Mouse (Mus musculus) urinary bladder, adult 18-20 months (tissue): ENCODE data around the gene Kcnk16.
"Not testable (repeated sequence)": the region's sequence is repeated elsewhere in the genome, so short reads cannot be mapped to it uniquely, and the experiment has no call there.

Source experiments
- DNase-seq, 2 experiments: peaks; one replicate each; pipeline ENCODE4 v3.0.0; 2022; ENCODE audit warnings: low spot score in 2 of 2, mixed read lengths in 2 of 2

Gene Kcnk16

DNA sequence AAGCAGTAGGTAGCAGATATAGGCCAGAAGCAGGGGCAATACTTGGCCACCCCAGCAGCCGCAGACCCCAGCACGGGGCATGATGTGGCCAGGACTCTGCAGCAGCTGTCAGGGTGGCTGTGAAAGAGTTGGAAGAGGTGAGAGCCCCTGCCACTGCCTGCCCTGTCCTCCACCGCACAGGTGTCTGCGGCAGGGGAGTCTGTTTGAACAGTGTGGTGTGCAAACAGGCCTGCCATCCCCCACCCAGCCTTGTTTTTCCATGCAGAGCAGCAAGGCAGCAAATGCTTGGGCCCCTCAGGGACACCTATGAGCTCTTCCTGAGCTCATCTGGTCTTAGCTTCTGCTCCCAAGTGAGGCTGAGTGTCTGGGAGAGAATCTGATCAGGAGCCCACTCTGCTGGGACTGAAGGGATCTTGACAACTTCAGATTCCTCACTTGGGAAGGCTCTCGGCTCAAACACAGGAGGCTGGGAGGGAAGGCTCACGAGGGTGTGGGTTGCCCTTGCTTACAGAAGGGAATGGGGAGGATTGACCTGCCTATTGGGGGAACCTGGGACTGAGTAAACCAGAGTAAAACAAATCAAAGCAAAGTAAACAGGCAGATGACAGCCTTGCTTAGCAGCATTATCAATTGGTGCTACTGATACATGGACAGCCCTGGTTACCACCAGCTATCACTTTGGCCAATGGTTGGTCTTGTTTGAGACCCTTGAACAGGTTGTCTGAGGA, at the start of gene Kcnk16:
Kcnk16 (minus strand) TSS at position 118 of the 728 bp plus-strand sequence.
- DNase-seq = no peak

DNA sequence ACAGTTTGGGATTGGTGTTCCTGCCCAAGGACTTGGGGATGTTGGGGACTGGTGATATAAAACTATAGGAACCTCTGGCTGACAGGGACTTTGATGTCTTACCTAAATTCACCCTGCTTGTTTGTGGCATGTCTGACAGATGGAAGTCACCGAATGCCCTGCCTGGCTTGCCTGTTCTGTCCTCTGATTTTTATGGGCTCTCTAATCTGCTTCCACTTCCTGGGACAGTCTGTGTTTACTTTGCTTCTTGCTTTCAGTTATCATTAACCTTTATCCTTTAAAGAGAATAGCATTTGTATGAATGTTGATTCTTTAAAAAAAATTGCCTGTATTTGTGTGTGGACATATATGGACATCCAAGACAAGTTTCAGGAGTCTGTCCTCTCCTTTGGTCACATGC, 46.1 kb upstream of the Kcnk16 start:
- no peak for DNase-seq

DNA sequence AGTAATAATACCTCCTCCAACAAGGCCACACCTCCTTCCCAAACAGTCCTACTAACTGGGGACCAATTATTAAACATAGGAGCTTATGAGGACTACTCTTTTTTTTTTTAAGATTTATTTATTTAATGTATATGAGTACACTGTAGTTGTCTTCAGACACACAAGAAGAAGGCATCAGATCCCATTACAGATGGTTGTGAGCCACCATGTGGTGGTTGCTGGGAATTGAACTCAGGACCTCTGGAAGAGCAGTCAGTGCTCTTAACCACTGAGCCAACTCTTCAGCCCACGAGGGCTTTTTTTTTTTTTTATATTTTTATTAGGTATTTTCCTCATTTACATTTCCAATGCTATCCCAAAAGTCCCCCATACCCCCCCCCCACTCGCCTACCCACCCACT, 36.1 kb upstream of the Kcnk16 start:
- DNase-seq = not testable (repeated sequence)

DNA sequence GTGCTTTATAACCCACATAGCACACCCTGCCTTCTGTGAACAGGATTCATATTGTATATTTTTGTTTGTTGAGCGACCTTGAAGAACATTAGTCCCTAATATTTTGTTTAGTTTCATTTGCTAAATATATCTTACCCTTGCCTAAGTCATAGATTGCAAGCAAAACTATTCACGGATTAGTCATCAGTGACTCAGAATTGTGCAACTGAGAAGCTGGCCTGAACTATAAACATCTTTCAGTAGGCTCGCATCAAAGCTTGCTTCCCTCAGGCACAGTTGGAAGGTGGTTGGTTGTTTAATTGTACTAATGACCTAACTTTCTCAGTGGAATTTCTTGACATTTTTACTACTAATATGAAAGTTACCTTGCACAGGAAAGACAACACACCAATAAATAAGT, 29.1 kb upstream of the Kcnk16 start:
- peak in 1 of 2 experiments; percentile 50 for DNase-seq

DNA sequence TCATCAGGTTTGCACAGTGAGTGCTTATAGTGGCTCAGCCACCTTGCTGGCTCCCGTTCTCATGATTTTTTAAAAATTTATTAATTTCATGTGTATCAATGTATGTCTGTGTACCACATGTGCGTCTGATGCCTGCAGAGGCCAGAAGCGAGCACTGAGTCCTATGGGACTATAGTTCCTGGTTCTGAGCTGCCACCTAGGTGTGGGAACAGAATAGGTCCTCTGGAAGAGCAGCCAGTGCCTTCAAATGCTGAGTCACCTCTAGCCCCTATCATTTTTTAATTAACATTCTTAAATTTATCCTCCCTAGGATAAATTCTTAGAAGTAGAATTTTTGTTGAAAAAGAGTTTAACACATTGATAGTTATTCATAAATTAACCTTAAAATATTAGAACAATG, 28.6 kb upstream of the Kcnk16 start:
- DNase-seq = no peak

DNA sequence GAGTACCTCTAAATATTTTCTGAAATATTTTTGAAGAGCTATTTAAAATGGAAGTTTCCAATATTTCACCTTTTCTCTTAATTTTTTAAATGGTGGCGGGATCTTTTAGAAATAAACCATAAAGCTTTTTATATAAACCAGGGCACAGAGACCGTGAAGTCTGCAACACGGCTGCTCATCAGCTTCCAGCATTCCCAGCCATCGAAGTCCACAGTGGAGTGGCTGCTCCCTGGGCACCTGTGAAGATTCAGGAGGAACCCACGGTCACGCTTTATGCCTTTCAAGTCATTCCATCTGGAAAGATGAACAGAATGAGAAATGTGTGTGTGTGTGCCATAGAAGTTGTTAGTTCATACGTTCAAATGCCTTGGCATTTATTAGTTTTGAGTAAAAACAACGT, 25.9 kb upstream of the Kcnk16 start:
- DNase-seq = no peak

DNA sequence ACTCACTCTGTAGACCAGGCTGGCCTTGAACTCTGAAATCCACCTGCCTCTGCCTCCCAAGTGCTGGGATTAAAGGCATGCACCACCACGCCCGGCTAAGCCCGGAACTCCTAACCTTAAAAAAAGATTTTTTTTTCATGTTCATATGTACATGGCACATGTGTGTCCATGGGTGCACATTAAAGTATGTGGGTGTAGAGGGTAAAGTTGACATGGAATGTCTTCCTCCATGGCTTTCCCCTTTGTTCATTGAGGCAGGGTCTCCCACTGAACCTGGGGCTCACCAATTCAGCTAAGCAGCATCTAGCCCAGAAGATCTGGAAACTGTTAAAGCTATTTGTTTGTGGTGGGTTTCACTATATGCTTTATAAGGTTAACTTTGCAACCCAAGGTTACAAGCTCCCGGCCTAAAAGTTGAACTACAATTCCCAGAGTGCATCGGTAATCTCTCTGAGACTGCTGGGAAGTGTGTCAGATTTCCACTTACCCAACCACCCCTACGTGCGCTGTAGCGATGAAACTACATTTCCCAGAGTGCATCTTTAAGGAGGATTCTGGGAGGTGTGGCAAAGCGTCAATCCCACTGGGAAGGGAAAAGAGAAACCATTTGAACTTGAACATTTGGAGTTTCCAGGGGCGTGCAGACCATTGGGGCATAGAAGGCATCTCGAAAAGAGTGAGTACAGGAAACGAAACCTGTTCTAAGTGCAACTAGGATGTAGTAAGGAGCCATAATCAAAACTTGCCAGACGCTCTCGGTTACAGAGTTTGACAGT, 25.3 kb upstream of the Kcnk16 start, which contains the start of gene Nudt13:
Nudt13 (plus strand) TSS at position 581 of the 776 bp plus-strand sequence.
- peak; percentile 53 to 82 for DNase-seq

DNA sequence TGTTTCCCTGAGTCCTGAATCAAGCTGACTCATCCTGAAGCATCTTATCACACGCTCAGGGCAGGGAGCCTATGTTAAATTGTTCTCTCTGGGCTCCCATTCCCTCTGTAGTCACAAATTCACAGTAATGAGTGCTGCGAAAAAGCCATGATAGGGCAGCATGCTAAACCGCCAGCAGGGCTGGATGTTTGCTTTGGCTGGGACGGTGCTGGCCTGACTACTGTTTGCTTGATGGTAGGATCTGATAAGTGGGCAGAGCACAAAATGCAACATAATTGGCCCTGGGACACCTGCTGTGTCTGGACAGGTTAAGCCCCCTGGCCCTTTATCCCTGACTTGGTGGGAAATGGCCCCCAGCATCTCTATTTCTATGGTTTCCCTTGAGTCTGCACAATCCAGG, 22.4 kb upstream of the Kcnk16 start:
- DNase-seq = peak; percentile 30 to 46

DNA sequence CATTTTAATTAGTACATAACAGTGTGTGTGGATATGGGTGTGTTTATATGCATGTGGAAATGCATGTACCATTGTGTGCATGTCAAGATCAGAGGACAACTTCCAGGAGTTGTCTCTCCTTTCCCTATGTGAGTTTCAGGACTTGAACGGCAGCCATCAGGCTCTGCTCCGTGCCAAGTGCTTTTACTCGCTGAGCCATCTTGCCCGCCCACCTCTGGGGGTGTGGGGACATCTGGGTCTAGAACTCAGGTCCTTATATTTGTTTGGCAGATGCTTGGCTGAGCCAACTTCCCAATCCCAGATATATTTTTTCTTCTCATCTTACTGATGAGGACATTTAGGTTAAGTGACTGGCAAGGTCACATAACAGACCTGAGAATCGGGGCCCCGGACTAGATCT, 578 bp downstream of the Kcnk16 start:
- no peak for DNase-seq

DNA sequence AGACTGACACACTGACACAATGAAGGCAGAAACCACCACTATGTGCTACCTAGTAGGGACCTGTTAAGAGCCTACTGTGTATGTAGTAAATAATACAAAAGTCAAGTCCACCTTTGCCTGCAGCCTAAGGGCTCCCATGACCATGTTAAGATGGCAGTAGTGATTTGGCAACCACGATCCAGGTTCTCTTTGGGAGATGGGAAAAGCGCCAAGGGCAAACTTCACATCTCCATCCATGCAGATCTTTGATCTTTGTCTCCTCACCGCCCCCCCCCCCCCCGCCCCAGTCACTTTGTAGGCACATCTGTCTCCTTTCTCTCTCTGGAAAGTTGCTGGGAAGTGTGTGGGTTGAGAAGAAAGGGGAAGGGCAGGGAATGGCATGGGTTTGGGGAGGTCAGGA, 6.7 kb downstream of the Kcnk16 start:
- no peak for DNase-seq

DNA sequence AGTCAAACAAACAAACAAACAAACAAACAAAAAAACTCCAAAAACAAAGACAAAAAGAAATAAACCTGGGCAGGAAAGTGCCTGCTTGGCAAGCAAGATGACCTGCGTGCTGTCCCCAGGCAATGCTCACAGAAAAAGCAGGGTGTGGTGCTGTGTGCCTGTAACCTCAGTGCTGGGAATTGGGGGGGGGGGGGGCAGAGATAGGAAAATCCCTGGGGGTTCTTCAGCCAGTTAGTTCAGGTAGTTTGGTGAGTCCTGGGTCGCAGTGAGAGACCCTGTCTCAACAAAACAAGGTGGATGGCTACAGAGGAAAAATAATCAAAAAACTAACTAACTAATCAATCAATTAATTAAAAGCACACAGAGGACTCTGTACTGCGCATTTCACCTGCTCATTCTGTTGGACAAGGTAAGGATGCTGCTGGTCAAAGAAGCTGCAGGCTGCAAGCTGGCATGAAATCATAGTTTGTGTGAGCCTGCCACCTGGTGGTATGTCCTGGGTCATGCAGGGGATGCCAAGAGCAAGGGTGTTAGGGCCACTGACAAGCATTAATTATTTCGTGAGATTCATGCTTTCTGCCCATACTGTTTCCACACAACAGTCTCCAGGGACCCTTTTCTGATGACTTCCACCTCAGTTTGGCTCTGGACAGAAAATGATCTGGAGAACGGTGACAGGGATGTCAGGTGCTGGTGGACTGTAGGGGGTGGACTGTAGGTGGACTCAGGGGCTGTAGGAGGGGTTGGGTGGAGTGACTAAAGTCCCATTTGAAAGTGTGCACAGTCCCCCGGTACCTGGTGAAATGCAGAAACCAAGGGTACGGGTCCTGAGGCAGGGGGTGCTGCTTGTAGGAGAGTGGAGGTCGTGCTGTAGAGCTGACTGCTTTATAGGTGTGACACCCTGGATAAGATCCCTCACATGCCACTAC, 10.6 kb downstream of the Kcnk16 start:
- peak; percentile 73 to 76 for DNase-seq

DNA sequence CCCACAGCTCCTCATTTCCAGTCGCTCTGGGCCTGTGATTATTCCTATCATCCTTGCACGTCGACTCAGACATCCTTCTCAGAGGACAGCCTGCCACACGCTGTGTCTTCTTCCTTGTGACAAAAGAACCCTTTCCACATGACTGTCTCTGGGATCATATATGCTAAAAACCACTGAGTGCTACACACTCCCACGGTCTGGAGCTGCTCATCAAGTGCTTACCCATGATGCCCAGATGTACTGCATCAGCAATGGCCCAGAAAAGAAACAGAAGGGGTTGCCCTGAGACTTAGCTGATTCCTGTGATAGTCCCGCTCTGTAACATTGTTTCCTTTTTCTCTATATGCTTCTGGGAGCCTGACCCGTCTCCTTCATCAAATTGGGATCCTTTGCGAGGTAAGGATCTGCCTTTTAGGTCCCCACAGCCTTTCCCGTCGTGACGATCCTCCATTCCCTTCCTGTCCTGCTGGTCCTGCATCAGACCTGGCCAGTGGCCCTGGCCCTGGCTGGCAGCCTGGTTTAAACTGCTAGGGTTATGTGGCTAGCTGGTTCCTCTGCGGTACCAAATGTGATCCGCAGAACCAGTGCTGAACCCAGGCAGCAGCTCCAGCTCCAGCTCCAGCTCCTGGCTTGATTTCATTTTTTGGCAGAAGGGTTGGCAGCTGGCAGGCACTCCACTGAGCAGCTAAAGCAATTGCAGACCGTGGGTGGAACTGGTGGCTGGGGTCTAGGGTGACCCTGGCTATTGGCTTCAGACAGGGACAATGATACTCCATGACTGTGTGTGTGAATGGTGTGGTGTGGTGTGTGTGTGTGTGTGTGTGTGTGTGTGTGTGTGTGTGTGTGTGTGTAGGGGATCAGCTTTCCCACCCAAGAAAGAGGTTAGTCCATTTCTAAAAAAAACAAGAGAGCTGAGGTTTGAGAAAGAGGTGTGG, 18.5 kb downstream of the Kcnk16 start:
- no peak for DNase-seq

DNA sequence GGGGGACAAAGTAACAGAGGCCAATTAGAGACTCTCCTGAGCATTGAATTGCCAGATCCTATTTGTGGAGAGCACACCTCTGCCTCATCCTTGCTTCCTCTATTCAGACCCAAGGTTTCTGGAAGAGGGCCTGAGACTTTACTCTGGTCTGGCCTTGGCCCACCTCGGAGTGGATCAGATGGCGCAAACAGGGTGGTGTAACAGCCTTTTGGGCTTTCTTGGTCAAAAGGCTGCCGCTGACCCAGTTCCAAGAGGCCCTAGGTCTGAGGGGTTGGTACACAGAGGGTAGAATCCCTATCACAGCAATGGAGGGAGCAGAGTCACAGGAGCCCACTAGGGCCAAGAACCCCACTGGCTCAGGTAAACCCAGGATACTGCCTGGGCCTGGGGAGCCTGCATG, 21.0 kb downstream of the Kcnk16 start:
- DNase-seq = no peak

DNA sequence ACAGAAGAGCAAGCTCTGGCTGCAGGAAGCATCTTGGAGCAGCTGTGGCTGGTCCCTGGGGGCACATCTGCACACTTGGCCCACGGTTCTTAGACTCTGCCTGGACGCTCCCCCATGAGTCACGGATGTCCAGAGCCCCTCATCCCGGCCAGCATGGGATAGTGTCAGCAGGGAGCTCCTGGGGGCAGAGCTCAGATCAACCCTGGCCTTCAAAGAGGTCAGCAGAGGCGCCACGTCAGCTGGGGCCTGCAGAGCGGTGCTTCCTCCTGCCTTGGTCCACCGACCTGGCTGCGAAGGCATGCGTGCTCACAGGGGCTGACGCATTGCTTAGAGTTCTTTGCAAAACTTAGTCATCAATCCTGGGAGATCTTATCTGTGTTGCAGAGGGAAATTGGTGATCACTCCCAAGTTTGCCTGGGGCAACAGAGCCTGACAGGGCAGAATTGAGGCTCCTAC, 22.2 kb downstream of the Kcnk16 start:
- peak; percentile 39 to 69 for DNase-seq

DNA sequence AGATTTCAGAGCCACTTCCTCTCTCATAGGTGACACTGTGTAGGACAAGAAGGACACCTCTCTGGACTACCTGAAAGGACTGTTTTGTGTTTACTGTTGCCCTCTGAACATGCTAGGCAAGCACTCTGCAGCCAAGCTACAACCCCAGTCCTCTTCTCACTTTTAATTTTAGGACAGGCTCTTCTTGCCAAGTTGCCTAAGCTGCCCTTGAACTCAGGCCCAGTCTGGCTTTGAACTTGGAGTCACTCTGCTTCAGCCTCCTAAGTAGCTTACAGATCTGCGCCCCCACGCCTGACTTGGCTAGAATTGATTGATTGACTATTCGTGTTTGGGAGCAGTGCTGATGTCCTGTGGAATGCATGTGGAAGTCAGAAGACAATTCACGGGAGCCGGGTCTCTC, 23.1 kb downstream of the Kcnk16 start:
- DNase-seq = no peak

DNA sequence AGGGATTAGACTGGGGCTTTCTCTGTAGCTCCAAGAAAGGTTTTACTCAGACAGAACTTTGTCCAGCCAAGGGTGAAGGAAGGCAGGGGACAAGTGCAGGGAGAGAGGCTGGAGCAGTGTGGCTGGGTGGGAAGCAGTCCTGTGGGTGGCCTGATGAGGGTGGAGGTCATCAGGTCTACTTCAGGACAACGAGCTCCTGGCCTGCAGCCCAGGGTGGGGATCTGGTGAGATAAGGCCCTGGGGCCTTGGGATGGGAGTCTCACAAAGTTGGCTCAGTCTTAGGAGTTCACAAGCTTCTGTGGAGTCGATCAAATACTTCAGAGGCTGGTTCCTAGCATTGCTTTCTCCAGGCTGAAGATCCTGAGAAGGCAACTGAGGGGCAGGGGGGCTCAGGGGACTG, 23.7 kb downstream of the Kcnk16 start:
- no peak for DNase-seq

DNA sequence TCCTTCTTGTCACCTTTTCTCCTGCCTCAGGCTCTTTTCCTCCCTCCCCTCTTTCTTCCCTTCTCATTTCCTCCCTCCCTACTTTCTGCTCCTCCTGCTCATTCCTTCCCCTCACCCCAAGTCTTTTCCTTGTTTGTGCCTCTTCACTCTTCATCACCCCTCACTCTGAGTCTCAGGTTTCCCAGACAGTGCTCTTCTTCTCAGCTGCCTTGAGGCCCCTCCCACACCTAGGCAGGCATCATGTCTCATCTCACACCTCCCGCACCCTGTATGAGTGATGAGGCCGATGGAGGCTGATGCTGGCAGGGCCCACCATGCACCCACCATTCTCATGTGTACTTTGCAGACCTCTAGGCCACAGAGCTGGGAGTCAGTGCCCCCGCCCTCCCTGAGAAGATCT, 25.8 kb downstream of the Kcnk16 start:
- no peak for DNase-seq

DNA sequence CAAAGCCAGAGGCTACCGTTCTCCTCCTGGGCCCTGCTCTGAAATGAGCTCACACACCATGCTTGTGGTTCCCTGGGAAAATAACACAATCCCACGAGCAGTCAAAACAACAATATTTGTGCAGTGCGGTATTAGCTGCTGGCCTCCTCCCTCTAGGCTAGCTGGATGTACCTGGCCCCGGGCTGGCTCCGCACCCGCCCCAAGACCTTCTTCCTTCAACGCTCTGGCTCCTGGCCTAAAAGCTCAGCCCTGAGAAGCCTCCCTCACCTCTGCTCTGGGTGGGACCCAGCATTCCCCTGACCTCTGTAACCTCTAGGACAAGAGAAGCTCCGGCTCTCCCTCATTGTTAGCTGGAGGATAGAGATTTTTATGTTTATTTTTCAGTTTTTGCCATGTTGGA, 26.5 kb downstream of the Kcnk16 start:
- DNase-seq = no peak

DNA sequence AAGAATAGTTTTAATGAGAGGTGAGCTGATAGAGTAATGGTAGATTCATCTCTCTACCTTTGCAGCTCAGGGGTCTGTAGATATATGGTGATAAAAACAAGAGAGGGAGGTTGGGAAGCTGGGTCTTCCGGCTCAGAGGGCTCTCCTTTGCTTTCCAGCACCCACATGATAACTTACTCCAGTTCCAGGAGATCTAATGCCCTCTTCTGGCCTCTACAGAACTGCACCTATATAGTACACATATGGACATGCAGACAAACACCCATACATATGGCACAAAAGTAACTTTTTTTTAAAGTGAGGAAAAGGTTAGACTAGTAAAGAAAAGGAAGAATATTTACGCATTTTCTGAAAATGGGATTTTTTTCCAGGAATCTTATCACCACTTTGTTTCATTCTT, 34.6 kb downstream of the Kcnk16 start:
- DNase-seq = no peak

DNA sequence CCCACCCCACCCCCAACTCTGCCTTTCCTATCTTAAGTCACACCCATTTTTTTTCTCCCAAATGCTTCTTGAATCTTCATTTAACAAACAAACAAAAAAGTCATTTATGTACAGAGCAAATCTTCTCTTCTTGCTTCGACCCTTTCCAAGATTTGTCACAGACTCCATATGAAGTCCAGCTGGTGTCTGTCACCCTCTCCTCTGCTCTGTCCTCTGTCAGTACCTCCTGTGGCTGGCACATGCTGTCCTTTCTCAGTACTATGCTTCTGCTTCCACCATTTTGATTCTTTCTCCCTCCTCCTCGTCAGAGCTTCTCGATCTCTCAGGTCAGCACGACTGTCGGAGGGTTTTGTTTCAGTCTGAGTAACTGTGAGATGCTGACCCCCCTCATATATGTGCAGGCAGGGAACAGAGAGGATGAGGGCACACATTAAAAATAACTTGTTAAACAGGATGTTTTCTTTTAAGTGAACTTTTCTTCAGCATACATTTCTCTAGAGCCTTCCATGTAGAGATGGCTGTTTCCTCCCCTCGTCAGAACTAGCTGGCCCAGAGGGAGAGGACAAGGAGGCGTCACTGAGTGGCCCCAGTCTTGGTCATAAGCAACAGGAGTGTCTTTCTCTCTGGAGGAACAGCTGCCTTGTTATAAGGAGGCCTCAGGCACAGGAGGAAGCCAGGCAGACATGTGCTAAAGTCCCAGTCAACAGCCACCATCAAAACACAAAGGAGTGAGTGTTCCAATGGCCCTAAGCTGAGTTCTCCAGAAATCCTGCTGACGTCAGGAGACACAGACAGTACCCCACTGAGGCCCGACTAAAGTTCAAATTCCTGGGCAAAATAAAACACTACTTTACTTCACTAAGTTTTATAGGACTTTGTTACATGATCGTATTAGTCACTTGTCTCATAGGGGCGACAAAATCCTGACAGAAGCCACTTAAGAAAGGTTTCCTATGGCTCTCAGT, 35.7 kb downstream of the Kcnk16 start:
- DNase-seq = no peak
